Mouse (Mus musculus): ENCODE data around the gene Galnt11. TPM values are rescaled to one million over a fixed set of nuclear protein-coding genes. Genes with fewer than 3 reads are reported as not detected.
"Not testable (repeated sequence)": the region's sequence is repeated elsewhere in the genome, so short reads cannot be mapped to it uniquely, and the experiment has no call there.

The Galnt11 gene
- polyA plus RNA-seq (2015; fragmentation: Nextera tagmentation; extraction: Ambion mirVana): 51.4 and 58.1 TPM in 2 replicates

DNA sequence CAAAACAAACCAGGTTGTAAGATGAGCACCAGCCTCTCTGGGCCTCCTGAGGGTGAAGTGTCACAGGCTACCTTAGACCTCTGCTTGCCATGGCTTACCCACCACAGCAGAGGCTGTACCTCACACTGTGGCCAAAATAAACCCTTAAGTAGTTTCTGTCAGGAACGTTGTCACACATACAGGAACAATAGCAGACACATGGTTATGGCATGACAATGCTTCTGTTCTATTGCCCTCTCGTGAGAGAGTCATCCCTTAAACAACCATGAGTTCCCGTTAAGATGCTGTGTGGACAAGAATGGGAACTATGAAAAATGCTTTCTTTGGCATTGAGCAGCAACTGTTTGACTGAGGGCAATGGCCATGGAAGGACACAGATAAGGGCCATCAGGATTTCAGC lies at the start of gene Galnt11:
TSS of gene Galnt11 (plus strand) at position 301 of the 400 bp plus-strand sequence.
- Histone ChIP-seq H3K9ac (ENCODE audit: low read depth, low read length) (peak within 1 kb of the TSS; percentile 89), H3K4me3 (ENCODE audit: low read depth, low read length) (peak within 1 kb of the TSS; percentile 77), H3K9me3 (replicated peaks; ENCODE audit: control insufficient read depth, low read length, poor library complexity, severe bottlenecking) (no peaks in the 10 kb centered on the region), H3K27ac (ENCODE audit: low read length) (peak within 1 kb of the TSS; percentile 94), H3K4me2 (ENCODE audit: low read length) (peak within 1 kb of the TSS; percentile 77), H3K4me1 (ENCODE audit: control insufficient read depth, insufficient read depth, low read length) (peaks cover 9% of the 10 kb centered on the region), H3K27me3 (ENCODE audit: control insufficient read depth, insufficient read depth, low read depth, low read length) (no peaks in the 10 kb centered on the region), H3K36me3 (ENCODE audit: control insufficient read depth, insufficient read depth, low read length) (no peaks in the 10 kb centered on the region)
- WGBS: 93% methylated on average over 3 of the region's 3 CpGs
- ATAC-seq: no peak

DNA sequence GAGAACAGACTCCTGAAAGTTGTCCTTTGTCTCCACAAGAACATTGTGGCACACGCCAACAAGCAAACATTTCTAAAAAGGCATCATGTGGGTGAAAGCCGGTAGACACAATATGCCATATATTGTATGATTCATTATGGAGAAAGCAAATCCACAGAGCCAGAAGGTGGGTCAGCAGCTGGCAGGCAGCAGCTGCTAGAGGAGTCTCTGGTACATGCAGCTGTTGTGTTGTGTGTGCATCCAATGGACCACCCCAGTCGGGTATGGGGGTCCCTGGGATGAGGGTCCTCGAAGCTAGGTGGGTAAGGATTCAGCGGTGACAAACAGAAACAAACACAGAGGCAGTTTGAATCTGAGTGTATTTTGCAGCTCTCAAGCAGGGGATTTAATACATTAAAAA lies 43.8 kb upstream of the Galnt11 start:
- not testable (repeated sequence) for ATAC-seq; H3K4me1 ChIP-seq (ENCODE audit: control insufficient read depth, insufficient read depth, low read length); H3K4me2 ChIP-seq (ENCODE audit: low read length); H3K9ac ChIP-seq (ENCODE audit: low read depth, low read length); H3K4me3 ChIP-seq (ENCODE audit: low read depth, low read length); H3K27me3 ChIP-seq (ENCODE audit: control insufficient read depth, insufficient read depth, low read depth, low read length); H3K27ac ChIP-seq (ENCODE audit: low read length); H3K9me3 ChIP-seq (replicated peaks; ENCODE audit: control insufficient read depth, low read length, poor library complexity, severe bottlenecking); H3K36me3 ChIP-seq (ENCODE audit: control insufficient read depth, insufficient read depth, low read length)
- WGBS: 95% methylated on average over 5 of the region's 5 CpGs

DNA sequence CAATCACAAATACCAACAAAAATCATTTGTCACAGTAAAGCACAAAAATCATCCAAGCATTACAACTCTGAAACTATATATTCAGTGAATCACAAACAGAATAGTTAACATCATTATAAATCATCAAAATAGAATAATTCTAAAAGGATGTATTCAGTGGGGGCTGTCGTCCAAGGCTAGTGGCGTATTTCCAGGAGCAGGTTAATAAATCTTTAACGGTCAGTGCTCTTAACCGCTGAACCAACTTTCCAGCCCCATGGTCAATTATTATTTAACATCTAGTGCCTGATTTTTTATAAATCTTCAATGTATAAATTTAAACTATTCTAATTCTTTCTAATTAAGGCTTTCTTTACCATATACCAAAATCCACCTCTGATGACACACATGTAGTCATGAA lies 43.2 kb upstream of the Galnt11 start:
- H3K4me1 ChIP-seq (ENCODE audit: control insufficient read depth, insufficient read depth, low read length); H3K4me2 ChIP-seq (ENCODE audit: low read length); ATAC-seq; H3K4me3 ChIP-seq (ENCODE audit: low read depth, low read length); H3K27ac ChIP-seq (ENCODE audit: low read length); H3K36me3 ChIP-seq (ENCODE audit: control insufficient read depth, insufficient read depth, low read length); H3K27me3 ChIP-seq (ENCODE audit: control insufficient read depth, insufficient read depth, low read depth, low read length); H3K9me3 ChIP-seq (replicated peaks; ENCODE audit: control insufficient read depth, low read length, poor library complexity, severe bottlenecking); H3K9ac ChIP-seq (ENCODE audit: low read depth, low read length): not testable (repeated sequence)
- 90% methylated on average over 4 of the region's 4 CpGs for WGBS

DNA sequence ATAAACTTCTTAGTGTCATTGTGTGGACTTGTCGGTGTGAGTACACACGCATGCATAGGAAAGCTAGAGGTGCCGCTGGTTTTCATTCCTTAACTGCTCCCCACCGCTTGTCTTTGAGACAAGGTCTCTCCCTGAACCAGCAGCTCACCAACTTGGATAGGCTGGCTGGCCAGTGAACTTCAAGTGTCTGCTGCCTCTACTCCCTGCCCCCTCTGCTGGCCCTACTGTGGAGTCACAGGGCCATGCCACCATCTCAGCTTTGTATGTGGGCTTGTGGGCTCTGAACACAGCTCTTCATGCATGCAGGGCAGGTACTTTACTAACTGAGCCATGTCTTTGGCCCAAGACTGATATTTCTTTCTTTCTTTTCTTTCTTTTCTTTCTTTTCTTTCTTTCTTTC lies 42.4 kb upstream of the Galnt11 start:
- Histone ChIP-seq H3K36me3 (ENCODE audit: control insufficient read depth, insufficient read depth, low read length) (no peaks in the 10 kb centered on the region), H3K27me3 (ENCODE audit: control insufficient read depth, insufficient read depth, low read depth, low read length) (no peaks in the 10 kb centered on the region), H3K4me2 (ENCODE audit: low read length) (no peak overlapping the region), H3K9ac (ENCODE audit: low read depth, low read length) (no peak overlapping the region), H3K9me3 (replicated peaks; ENCODE audit: control insufficient read depth, low read length, poor library complexity, severe bottlenecking) (no peaks in the 10 kb centered on the region), H3K27ac (ENCODE audit: low read length) (no peak overlapping the region), H3K4me1 (ENCODE audit: control insufficient read depth, insufficient read depth, low read length) (no peaks in the 10 kb centered on the region), H3K4me3 (ENCODE audit: low read depth, low read length) (no peak overlapping the region)
- ATAC-seq: no peak
- WGBS: 100% methylated on average over 4 of the region's 4 CpGs

DNA sequence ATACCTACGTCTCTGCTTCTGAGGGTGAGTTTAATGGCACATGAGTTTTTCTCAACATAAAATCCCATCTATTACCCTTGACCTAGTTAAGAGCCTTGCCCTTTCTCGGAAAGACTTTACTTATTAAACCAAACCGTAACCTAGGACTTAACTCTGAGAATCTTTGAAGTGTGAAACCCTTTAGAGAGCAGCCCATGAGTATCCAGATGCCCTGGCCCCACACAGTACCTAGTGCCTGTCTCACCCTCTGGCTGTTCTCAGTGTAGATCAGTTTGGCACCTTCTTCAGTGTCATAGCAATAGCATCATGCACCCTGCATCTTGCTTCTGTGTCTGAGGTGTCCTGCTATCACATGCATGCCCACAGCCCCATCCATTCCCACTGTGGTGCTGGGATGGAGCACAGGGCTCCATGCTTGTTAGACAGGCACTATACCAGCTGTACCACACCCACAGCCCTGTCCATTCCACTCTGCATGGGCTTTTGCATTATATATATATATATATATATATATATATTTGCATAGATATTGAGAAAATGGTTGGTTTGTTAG lies 41.7 kb upstream of the Galnt11 start:
- ATAC-seq: no peak
- Histone ChIP-seq H3K27me3 (ENCODE audit: control insufficient read depth, insufficient read depth, low read depth, low read length) (no peaks in the 10 kb centered on the region), H3K27ac (ENCODE audit: low read length) (no peak overlapping the region), H3K4me3 (ENCODE audit: low read depth, low read length) (no peak overlapping the region), H3K36me3 (ENCODE audit: control insufficient read depth, insufficient read depth, low read length) (no peaks in the 10 kb centered on the region), H3K9me3 (replicated peaks; ENCODE audit: control insufficient read depth, low read length, poor library complexity, severe bottlenecking) (no peaks in the 10 kb centered on the region), H3K9ac (ENCODE audit: low read depth, low read length) (no peak overlapping the region), H3K4me1 (ENCODE audit: control insufficient read depth, insufficient read depth, low read length) (no peaks in the 10 kb centered on the region), H3K4me2 (ENCODE audit: low read length) (no peak overlapping the region)
- WGBS: 88% methylated on average over 3 of the region's 3 CpGs

DNA sequence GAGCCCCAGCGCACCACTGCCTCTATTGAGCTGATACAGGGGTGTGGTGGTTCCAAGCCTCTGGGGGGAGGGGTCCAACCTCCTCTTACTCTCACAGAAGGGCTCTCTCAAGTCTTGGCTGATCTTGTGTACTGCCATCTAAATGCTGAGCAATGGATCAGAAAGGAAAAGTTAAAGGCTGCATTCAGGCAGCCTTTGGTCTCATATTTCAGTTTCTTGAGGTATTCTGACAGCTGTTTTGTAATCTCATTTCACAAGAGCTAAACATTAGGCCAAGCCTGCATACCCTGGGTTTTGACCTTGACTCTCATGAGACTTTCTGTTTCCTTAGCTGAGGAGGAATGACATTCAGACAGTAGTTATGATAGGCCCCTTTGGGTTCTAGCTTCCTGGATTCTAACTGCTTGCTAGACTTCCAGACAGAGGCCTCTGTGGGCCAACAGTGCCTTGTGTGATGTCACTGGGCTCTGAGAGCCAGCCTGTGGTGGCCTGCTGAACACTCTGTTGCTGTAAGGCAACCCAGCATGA lies 40.6 kb upstream of the Galnt11 start, which contains the start of gene Galntl5:
TSS of gene Galntl5 (plus strand) at position 457 of the 528 bp plus-strand sequence.
- 89% methylated on average over 1 of the region's 1 CpGs for WGBS
- Histone ChIP-seq H3K9me3 (replicated peaks; ENCODE audit: control insufficient read depth, low read length, poor library complexity, severe bottlenecking) (no peaks in the 10 kb centered on the region), H3K4me1 (ENCODE audit: control insufficient read depth, insufficient read depth, low read length) (no peaks in the 10 kb centered on the region), H3K27me3 (ENCODE audit: control insufficient read depth, insufficient read depth, low read depth, low read length) (no peaks in the 10 kb centered on the region), H3K27ac (ENCODE audit: low read length) (no peak within 1 kb of the TSS), H3K9ac (ENCODE audit: low read depth, low read length) (no peak within 1 kb of the TSS), H3K4me2 (ENCODE audit: low read length) (no peak within 1 kb of the TSS), H3K4me3 (ENCODE audit: low read depth, low read length) (no peak within 1 kb of the TSS), H3K36me3 (ENCODE audit: control insufficient read depth, insufficient read depth, low read length) (no peaks in the 10 kb centered on the region)
- ATAC-seq: no peak

DNA sequence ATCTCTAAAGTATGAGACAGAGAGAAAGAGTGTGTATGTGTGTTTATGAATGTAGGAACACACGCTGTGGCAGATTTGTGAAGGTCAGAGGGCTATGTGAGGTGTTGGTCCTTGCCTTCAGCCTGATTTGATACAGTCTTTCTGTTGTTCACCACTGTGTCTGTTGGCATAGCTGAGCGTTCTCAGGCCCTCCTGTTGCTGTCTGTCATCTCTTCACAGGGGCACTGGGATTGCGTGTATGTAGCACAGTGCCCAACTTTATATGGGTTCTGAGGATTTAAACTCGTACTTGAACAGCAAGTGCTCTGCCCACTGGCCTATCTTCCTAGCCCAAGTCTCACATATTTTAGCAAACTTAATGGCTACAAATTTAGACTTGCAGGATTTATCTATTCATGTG lies 38.1 kb upstream of the Galnt11 start:
- Histone ChIP-seq H3K27me3 (ENCODE audit: control insufficient read depth, insufficient read depth, low read depth, low read length) (no peaks in the 10 kb centered on the region), H3K27ac (ENCODE audit: low read length) (no peak overlapping the region), H3K9me3 (replicated peaks; ENCODE audit: control insufficient read depth, low read length, poor library complexity, severe bottlenecking) (no peaks in the 10 kb centered on the region), H3K9ac (ENCODE audit: low read depth, low read length) (no peak overlapping the region), H3K4me1 (ENCODE audit: control insufficient read depth, insufficient read depth, low read length) (no peaks in the 10 kb centered on the region), H3K36me3 (ENCODE audit: control insufficient read depth, insufficient read depth, low read length) (no peaks in the 10 kb centered on the region), H3K4me3 (ENCODE audit: low read depth, low read length) (no peak overlapping the region), H3K4me2 (ENCODE audit: low read length) (no peak overlapping the region)
- WGBS: 88% methylated on average over 4 of the region's 4 CpGs
- ATAC-seq: no peak

DNA sequence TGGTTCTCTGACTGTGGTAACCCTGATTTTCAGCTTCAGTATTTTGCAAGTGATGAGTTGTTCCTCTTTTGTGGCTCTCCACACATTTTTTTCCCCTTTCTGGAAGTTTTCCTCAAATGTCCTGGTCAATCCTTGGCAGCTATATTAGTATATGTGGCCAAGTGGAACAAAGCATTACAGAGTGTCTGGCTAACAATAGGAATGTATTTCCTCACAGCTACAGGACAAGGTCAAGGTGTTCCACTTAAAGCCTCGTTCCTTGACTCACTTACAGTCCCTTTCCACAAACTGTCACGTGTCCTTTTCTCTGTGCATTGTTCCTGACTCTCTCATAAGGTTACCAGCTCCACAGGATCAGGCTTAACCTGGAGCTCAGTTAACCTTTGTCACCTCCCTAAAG lies 37.1 kb upstream of the Galnt11 start:
- 38% methylated on average over 2 of the region's 2 CpGs for WGBS

DNA sequence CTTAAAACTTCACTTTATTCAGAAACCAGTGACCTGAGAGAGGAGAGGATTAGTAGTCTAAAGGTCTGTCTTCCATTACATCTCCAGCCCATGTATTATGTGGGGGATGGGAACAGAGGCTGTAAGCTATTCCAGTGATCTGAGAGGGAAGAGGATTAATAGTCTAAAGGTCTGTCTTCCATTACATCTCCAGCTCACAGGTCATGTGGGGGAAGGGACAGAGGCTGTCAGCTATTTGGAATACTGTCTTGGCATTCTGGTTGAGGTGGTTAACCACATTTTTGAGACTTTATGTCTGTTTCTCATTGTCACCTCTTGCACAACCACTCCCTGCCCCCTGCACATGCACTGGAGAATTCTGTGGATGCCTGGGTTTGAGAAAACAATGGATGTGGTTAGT lies 34.0 kb upstream of the Galnt11 start:
- no peaks in the 10 kb centered on the region for H3K9me3 ChIP-seq (replicated peaks; ENCODE audit: control insufficient read depth, low read length, poor library complexity, severe bottlenecking)
- H3K27ac ChIP-seq (ENCODE audit: low read length): no peak overlapping the region
- no peak overlapping the region for H3K4me2 ChIP-seq (ENCODE audit: low read length)
- no peak for ATAC-seq
- no peak overlapping the region for H3K4me3 ChIP-seq (ENCODE audit: low read depth, low read length)
- no peaks in the 10 kb centered on the region for H3K4me1 ChIP-seq (ENCODE audit: control insufficient read depth, insufficient read depth, low read length)
- H3K27me3 ChIP-seq (ENCODE audit: control insufficient read depth, insufficient read depth, low read depth, low read length): no peaks in the 10 kb centered on the region
- H3K36me3 ChIP-seq (ENCODE audit: control insufficient read depth, insufficient read depth, low read length): no peaks in the 10 kb centered on the region
- H3K9ac ChIP-seq (ENCODE audit: low read depth, low read length): no peak overlapping the region

More for the DNA sequence above, 37.1 kb upstream of the Galnt11 start:
- Histone ChIP-seq H3K4me2 (ENCODE audit: low read length) (no peak overlapping the region), H3K4me3 (ENCODE audit: low read depth, low read length) (no peak overlapping the region), H3K9me3 (replicated peaks; ENCODE audit: control insufficient read depth, low read length, poor library complexity, severe bottlenecking) (no peaks in the 10 kb centered on the region), H3K4me1 (ENCODE audit: control insufficient read depth, insufficient read depth, low read length) (no peaks in the 10 kb centered on the region), H3K27ac (ENCODE audit: low read length) (no peak overlapping the region), H3K27me3 (ENCODE audit: control insufficient read depth, insufficient read depth, low read depth, low read length) (no peaks in the 10 kb centered on the region), H3K9ac (ENCODE audit: low read depth, low read length) (no peak overlapping the region), H3K36me3 (ENCODE audit: control insufficient read depth, insufficient read depth, low read length) (no peaks in the 10 kb centered on the region)
- no peak for ATAC-seq
